Mouse (Mus musculus): Measurements from ENCODE around the gene Ppp1r3d. TPM values are rescaled to one million over a fixed set of nuclear protein-coding genes. Genes with fewer than 3 reads are reported as not detected.

Gene Ppp1r3d
- polyA plus RNA-seq, 1 experiment from 2014 or later = 5.5 TPM

- H3K36me3 ChIP-seq (ENCODE audit: control insufficient read depth, insufficient read depth, low read length) = 0 out of 2 replicates have a peak, but pooled peaks cover 3% of the 10 kb centered on the region
- H3K4me1 ChIP-seq (ENCODE audit: control insufficient read depth, insufficient read depth, low read depth, low read length) = peaks cover 2% of the 10 kb centered on the region
- no peak overlapping the region for H3K9ac ChIP-seq (ENCODE audit: low read depth, low read length)
- H3K27ac ChIP-seq (ENCODE audit: low read depth, low read length) = no peak overlapping the region
- no peak overlapping the region for H3K4me2 ChIP-seq (ENCODE audit: low read length)
- H3K27me3 ChIP-seq (replicated peaks; ENCODE audit: control insufficient read depth, insufficient read depth, low read length) = no peaks in the 10 kb centered on the region
- ATAC-seq = no peak
- H3K9me3 ChIP-seq (ENCODE audit: control insufficient read depth, low read length) = no peaks in the 10 kb centered on the region
- H3K4me3 ChIP-seq (ENCODE audit: low read length) = no peak overlapping the region
- 81% methylated on average over 9 of the region's 9 CpGs for WGBS
These were observed 6.3 kb upstream of the Ppp1r3d start for GRCm38 (mm10) chr2:178420576-178420975.

GRCm38 (mm10) chr2:178416970-178417369, 2.7 kb upstream of the Ppp1r3d start:
- no peak overlapping the region for H3K9ac ChIP-seq (ENCODE audit: low read depth, low read length)
- 0 out of 2 replicates have a peak, but pooled peaks cover 3% of the 10 kb centered on the region for H3K36me3 ChIP-seq (ENCODE audit: control insufficient read depth, insufficient read depth, low read length)
- H3K4me1 ChIP-seq (ENCODE audit: control insufficient read depth, insufficient read depth, low read depth, low read length) = peaks cover 23% of the 10 kb centered on the region
- H3K4me2 ChIP-seq (ENCODE audit: low read length) = no peak overlapping the region
- H3K9me3 ChIP-seq (ENCODE audit: control insufficient read depth, low read length) = no peaks in the 10 kb centered on the region
- no peak overlapping the region for H3K4me3 ChIP-seq (ENCODE audit: low read length)
- no peaks in the 10 kb centered on the region for H3K27me3 ChIP-seq (replicated peaks; ENCODE audit: control insufficient read depth, insufficient read depth, low read length)
- 72% methylated on average over 4 of the region's 4 CpGs for WGBS
- H3K27ac ChIP-seq (ENCODE audit: low read depth, low read length) = no peak overlapping the region
- no peak for ATAC-seq

GRCm38 (mm10) chr2:178416427-178416826, 2.2 kb upstream of the Ppp1r3d start:
- no peak overlapping the region for H3K4me2 ChIP-seq (ENCODE audit: low read length)
- H3K36me3 ChIP-seq (ENCODE audit: control insufficient read depth, insufficient read depth, low read length) = 0 out of 2 replicates have a peak, but pooled peaks cover 3% of the 10 kb centered on the region
- peaks cover 23% of the 10 kb centered on the region for H3K4me1 ChIP-seq (ENCODE audit: control insufficient read depth, insufficient read depth, low read depth, low read length)
- no peaks in the 10 kb centered on the region for H3K9me3 ChIP-seq (ENCODE audit: control insufficient read depth, low read length)
- H3K9ac ChIP-seq (ENCODE audit: low read depth, low read length) = no peak overlapping the region
- H3K4me3 ChIP-seq (ENCODE audit: low read length) = no peak overlapping the region
- H3K27ac ChIP-seq (ENCODE audit: low read depth, low read length) = no peak overlapping the region
- no peak for ATAC-seq
- no peaks in the 10 kb centered on the region for H3K27me3 ChIP-seq (replicated peaks; ENCODE audit: control insufficient read depth, insufficient read depth, low read length)
- 78% methylated on average over 13 of the region's 13 CpGs for WGBS

GRCm38 (mm10) chr2:178415150-178415448, 827 bp upstream of the Ppp1r3d start:
- Histone ChIP-seq H3K4me2 (ENCODE audit: low read length) (peak overlapping the region; percentile 96), H3K36me3 (ENCODE audit: control insufficient read depth, insufficient read depth, low read length) (0 out of 2 replicates have a peak, but pooled peaks cover 3% of the 10 kb centered on the region), H3K4me1 (ENCODE audit: control insufficient read depth, insufficient read depth, low read depth, low read length) (peaks cover 23% of the 10 kb centered on the region), H3K4me3 (ENCODE audit: low read length) (peak overlapping the region; percentile 76), H3K9ac (ENCODE audit: low read depth, low read length) (peak overlapping the region; percentile 67), H3K27ac (ENCODE audit: low read depth, low read length) (peak overlapping the region; percentile 86), H3K9me3 (ENCODE audit: control insufficient read depth, low read length) (no peaks in the 10 kb centered on the region), H3K27me3 (replicated peaks; ENCODE audit: control insufficient read depth, insufficient read depth, low read length) (no peaks in the 10 kb centered on the region)
- ATAC-seq = no peak; the same call in 1 of the 2 replicates
- WGBS = 15% methylated on average over 3 of the region's 3 CpGs

GRCm38 (mm10) chr2:178413481-178414260, 601 bp downstream of the Ppp1r3d start:
- Histone ChIP-seq H3K4me1 (ENCODE audit: control insufficient read depth, insufficient read depth, low read depth, low read length) (peaks cover 23% of the 10 kb centered on the region), H3K27ac (ENCODE audit: low read depth, low read length) (peak overlapping the region; percentile 86; the same call in 1 of the 2 replicates), H3K9me3 (ENCODE audit: control insufficient read depth, low read length) (no peaks in the 10 kb centered on the region), H3K27me3 (replicated peaks; ENCODE audit: control insufficient read depth, insufficient read depth, low read length) (no peaks in the 10 kb centered on the region), H3K9ac (ENCODE audit: low read depth, low read length) (peak overlapping the region; percentile 67), H3K36me3 (ENCODE audit: control insufficient read depth, insufficient read depth, low read length) (0 out of 2 replicates have a peak, but pooled peaks cover under 1% of the 10 kb centered on the region), H3K4me3 (ENCODE audit: low read length) (peak overlapping the region; percentile 76), H3K4me2 (ENCODE audit: low read length) (peak overlapping the region; percentile 96)
- ATAC-seq = 0 out of 2 replicates have a peak, but pooled peaks have one; percentile 4
- 16% methylated on average over 64 of the region's 75 CpGs for WGBS

- Histone ChIP-seq H3K27ac (ENCODE audit: low read depth, low read length) (no peak overlapping the region), H3K9ac (ENCODE audit: low read depth, low read length) (peak overlapping the region; percentile 67), H3K4me3 (ENCODE audit: low read length) (peak overlapping the region; percentile 76), H3K9me3 (ENCODE audit: control insufficient read depth, low read length) (no peaks in the 10 kb centered on the region), H3K27me3 (replicated peaks; ENCODE audit: control insufficient read depth, insufficient read depth, low read length) (no peaks in the 10 kb centered on the region), H3K4me2 (ENCODE audit: low read length) (peak overlapping the region; percentile 96), H3K36me3 (ENCODE audit: control insufficient read depth, insufficient read depth, low read length) (no peaks in the 10 kb centered on the region), H3K4me1 (ENCODE audit: control insufficient read depth, insufficient read depth, low read depth, low read length) (peaks cover 23% of the 10 kb centered on the region)
- no peak for ATAC-seq
- 54% methylated on average over 13 of the region's 13 CpGs for WGBS
These were observed 1.2 kb downstream of the Ppp1r3d start for GRCm38 (mm10) chr2:178413081-178413480.

- H3K9me3 ChIP-seq (ENCODE audit: control insufficient read depth, low read length) = no peaks in the 10 kb centered on the region
- H3K27ac ChIP-seq (ENCODE audit: low read depth, low read length) = no peak overlapping the region
- no peak overlapping the region for H3K9ac ChIP-seq (ENCODE audit: low read depth, low read length)
- H3K4me2 ChIP-seq (ENCODE audit: low read length) = peak overlapping the region; percentile 96; the same call in 1 of the 2 replicates
- H3K36me3 ChIP-seq (ENCODE audit: control insufficient read depth, insufficient read depth, low read length) = no peaks in the 10 kb centered on the region
- H3K4me3 ChIP-seq (ENCODE audit: low read length) = no peak overlapping the region
- 55% methylated on average over 6 of the region's 6 CpGs for WGBS
- H3K4me1 ChIP-seq (ENCODE audit: control insufficient read depth, insufficient read depth, low read depth, low read length) = peaks cover 23% of the 10 kb centered on the region
- no peak for ATAC-seq
- H3K27me3 ChIP-seq (replicated peaks; ENCODE audit: control insufficient read depth, insufficient read depth, low read length) = no peaks in the 10 kb centered on the region
These were observed 1.7 kb downstream of the Ppp1r3d start for GRCm38 (mm10) chr2:178412598-178412997.

- H3K9ac ChIP-seq (ENCODE audit: low read depth, low read length) = no peak overlapping the region
- 82% methylated on average over 6 of the region's 6 CpGs for WGBS
- ATAC-seq = no peak
- H3K9me3 ChIP-seq (ENCODE audit: control insufficient read depth, low read length) = no peaks in the 10 kb centered on the region
- no peak overlapping the region for H3K4me3 ChIP-seq (ENCODE audit: low read length)
- no peak overlapping the region for H3K4me2 ChIP-seq (ENCODE audit: low read length)
- no peak overlapping the region for H3K27ac ChIP-seq (ENCODE audit: low read depth, low read length)
- no peaks in the 10 kb centered on the region for H3K27me3 ChIP-seq (replicated peaks; ENCODE audit: control insufficient read depth, insufficient read depth, low read length)
- H3K4me1 ChIP-seq (ENCODE audit: control insufficient read depth, insufficient read depth, low read depth, low read length) = peaks cover 18% of the 10 kb centered on the region
- H3K36me3 ChIP-seq (ENCODE audit: control insufficient read depth, insufficient read depth, low read length) = no peaks in the 10 kb centered on the region
These were observed 4.0 kb downstream of the Ppp1r3d start for GRCm38 (mm10) chr2:178410286-178410685.

GRCm38 (mm10) chr2:178409024-178409423, 5.2 kb downstream of the Ppp1r3d start:
- Histone ChIP-seq H3K36me3 (ENCODE audit: control insufficient read depth, insufficient read depth, low read length) (no peaks in the 10 kb centered on the region), H3K27ac (ENCODE audit: low read depth, low read length) (no peak overlapping the region), H3K4me1 (ENCODE audit: control insufficient read depth, insufficient read depth, low read depth, low read length) (peaks cover 12% of the 10 kb centered on the region), H3K4me2 (ENCODE audit: low read length) (no peak overlapping the region), H3K9me3 (ENCODE audit: control insufficient read depth, low read length) (no peaks in the 10 kb centered on the region), H3K27me3 (replicated peaks; ENCODE audit: control insufficient read depth, insufficient read depth, low read length) (no peaks in the 10 kb centered on the region), H3K9ac (ENCODE audit: low read depth, low read length) (no peak overlapping the region), H3K4me3 (ENCODE audit: low read length) (no peak overlapping the region)
- ATAC-seq = no peak
- 67% methylated on average over 1 of the region's 1 CpGs for WGBS
